Mouse (Mus musculus): ENCODE results near the gene Spcs3.

The Spcs3 gene

DNA sequence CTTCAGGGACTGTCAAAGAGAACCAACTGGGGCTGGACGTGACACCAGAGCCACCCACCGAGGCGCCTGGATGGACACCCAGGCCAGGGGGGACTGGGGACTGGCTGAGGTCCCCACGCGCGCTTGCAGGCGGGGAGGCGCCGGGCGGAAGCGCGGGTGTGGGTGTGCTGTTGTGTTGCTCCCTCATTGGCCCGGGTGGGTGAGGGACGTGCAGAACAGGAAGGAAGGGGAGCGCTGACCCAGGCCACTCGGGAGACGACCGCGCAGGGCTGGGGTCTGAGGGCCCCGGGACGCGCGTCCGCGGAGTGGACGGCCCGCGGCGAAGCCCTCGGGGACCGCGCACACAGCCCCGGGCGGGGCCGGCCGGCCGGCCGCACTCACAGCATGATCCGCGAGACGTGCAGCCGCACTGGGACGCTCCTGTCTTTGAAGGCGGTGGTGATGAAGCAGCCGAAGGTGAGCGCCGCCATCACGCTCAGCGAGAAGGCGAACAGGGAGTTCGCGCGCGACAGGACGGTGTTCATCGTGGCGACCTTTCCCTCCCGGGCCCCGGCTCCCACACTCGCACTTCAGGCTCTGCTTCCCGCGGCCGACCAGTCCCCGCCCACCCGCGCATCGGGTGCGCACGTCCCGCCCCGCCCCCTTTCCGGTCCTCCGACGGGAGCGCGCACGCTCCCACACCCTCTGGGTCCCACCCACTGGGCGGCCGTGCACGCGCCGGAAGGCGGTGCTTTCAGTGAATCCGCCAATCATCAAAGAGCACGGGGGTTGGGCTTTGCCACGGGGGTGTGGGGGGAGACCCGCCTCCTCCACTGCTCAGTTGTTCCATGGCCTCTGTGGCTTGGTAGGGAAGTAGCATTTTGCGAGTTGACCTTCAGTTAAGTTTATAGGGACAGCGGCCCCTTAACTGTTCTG, at the start of gene Spcs3, which contains the start of gene Asb5:
Spcs3 (minus strand) TSS at position 617 of the 915 bp plus-strand sequence.
Asb5 (plus strand) TSS at position 199 of the 915 bp plus-strand sequence.
- no peak for TF ChIP-seq GATA4 (IDR thresholded peaks at IDR 0.05; ENCODE audit: insufficient replicate concordance, low read length)

DNA sequence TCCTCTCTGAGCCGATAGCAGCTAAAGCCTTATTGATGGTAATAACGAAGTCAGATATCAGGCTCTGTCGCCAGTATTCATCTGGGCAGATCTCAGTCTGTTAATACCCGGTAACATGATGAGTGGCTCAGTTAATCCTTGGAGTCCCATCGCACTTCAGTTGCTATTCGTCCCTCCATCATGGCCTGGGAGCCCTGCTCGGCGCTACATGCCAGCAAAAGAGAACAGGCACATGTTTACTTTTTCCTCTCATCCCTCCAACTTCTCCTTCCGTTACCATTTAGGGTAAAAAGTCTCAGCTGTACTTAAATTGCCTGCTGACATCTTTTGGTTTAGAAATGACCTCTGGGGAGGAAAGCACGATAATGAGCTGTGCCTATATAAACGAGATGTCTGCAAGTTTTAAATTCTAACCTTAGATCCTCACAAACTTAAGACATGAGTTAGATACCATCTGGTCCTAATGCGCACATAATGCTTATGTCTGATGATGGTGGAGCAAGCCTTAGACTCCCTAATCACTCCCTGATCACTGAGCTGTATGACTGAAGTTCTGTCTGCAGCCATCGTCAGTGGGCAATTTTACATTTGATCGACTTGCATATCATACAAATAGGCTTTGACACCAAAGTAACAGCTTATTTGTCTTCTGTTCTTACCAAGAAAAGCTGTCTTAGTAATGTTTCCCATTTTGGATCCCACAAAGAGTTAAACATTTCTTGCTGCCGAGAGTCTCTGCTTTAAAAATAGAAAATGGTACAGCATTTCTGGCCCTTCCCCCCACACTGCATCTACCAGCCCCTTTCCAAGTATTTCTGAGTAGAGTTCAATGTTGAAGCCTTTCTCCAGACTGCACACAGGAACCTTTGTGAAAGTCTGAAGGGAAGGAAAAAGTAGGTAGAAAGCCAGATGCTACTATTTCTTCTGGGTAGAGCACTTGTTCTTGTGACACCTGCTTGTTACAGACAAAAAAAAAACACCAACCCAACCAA, 41.1 kb upstream of the Spcs3 start:
- TF ChIP-seq GATA4 (IDR thresholded peaks at IDR 0.05; ENCODE audit: insufficient replicate concordance, low read length), result no peak

DNA sequence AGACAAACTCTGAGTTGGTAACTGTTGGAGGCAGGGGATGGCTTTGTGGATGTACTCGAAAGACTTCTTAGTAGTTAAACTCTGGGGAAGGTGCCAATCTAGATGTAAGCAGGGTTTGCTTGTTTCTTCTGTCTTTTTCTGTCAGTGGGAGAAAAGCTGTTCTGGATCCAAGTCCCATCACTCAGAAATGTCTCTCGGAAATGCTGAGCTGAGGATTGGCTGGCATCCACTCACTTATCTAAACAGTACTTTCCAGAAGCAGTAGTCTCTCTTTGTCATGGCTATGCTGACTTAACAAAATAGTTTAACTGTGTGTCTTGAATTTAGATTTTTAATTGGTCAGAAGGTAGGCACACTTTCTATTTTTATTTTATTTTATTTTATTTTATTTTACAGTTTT, 37.4 kb upstream of the Spcs3 start:
- no peak for TF ChIP-seq GATA4 (IDR thresholded peaks at IDR 0.05; ENCODE audit: insufficient replicate concordance, low read length)

DNA sequence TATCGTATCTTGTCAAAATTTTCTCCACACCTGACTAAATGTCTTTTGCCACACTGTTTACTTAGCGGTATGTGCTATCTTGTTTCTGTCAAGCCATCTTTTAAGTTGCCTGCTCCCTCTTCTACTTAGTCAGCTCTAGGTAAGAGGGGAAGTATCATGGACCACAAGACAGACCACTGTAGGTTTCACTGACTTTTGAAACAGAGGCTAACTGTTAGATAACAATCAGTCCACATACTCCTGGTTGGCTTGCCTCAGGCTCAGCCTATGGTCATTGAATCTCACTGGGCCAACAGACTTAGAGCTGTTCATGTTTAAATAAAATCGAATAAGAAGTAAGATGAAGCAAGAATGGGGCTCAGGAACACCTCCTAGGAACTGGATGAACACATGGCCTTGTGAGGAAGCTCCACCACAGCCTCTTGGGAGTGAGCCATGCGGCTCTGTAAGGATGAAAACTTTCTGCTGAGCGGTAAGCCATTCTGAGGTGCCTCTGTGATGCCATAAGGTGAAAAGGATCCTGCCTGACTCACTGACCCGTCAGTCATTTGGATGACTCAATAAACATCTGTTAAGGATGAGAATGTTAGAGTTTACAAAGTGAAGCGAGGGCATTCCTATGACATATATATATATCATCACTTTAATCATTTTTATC, 35.9 kb upstream of the Spcs3 start:
- TF ChIP-seq GATA4 (IDR thresholded peaks at IDR 0.05; ENCODE audit: insufficient replicate concordance, low read length), result no peak

DNA sequence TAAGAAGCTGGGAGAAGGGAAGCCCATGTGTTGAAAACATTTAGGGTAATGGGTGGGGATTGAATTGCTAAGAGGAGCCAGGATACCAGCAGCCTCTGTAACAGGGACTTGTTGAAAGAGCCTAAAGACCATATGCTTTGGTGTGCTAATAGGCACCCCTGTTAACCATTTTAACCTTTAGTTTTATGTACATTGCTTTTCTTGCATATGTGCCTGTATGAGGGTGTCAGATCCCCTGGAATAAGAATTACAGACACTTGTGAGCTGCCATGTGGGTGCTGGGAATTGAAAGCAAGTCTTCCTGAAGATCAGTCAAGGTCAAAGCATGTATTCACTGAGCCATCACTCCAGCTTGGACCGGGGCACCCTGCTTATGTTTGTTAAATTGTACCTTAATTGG, 35.4 kb upstream of the Spcs3 start:
- no peak for TF ChIP-seq GATA4 (IDR thresholded peaks at IDR 0.05; ENCODE audit: insufficient replicate concordance, low read length)

DNA sequence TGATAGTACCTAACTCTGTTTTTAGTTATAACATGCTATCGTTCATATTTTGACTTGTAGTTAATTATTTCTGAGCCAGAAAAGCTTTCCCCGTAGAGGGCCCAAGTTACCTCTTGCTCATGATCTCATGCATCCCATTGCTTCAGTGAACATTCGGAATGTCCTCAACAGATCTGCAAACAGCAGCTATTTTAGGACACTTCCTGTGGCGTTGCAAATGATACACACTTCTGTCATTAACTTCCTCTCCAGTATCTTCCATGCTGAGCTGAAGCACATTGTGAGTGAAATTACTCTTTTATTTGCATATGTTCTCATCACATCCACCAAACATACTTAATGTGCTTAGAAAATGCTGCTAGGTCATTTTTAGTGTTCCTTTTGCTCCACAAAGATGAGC, 32.3 kb upstream of the Spcs3 start:
- TF ChIP-seq GATA4 (IDR thresholded peaks at IDR 0.05; ENCODE audit: insufficient replicate concordance, low read length), result no peak

DNA sequence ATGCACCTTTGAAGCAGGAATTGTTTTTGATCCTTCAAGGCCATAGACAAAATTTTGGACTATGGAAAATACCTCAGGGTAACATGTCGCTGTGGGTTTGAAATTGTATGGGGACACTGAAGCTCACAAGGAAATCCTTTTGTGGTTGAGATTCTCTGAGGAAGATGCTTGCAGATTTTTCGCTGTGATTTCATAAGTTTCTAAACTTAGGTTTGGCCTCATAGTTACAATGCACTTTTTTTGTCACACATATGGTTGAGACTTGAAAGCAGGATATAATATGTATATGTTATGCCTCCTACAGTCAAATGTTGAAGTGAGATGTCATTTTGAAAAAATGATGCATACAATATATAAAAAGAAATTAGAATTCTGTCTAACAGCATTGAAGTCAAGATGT, 25.1 kb upstream of the Spcs3 start:
- no peak for TF ChIP-seq GATA4 (IDR thresholded peaks at IDR 0.05; ENCODE audit: insufficient replicate concordance, low read length)

DNA sequence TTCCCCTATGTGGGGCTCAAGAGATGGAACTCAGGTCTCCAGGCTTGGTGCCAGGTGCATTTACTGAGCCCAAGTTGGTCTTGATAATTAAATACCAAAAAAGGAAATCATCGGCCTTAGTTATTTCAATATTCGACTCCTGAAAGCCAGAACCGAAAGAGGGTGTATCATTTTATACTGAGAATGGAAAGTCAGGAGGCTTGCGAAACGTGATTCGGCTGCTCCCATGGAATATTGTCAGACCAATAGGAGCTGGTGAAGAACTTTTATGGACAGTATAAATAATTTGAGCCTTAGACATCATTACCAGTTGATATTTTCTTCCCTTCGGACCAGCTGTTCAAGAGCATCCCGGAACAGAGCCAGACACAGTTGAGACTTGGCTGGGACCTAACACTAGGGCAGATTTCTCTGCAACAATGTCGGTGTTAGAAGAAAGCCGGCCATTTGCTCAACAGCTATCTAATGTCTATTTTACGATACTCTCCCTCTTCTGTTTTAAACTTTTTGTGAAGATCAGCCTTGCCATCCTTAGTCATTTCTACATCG, 20.3 kb upstream of the Spcs3 start:
- TF ChIP-seq GATA4 (IDR thresholded peaks at IDR 0.05; ENCODE audit: insufficient replicate concordance, low read length), result no peak

DNA sequence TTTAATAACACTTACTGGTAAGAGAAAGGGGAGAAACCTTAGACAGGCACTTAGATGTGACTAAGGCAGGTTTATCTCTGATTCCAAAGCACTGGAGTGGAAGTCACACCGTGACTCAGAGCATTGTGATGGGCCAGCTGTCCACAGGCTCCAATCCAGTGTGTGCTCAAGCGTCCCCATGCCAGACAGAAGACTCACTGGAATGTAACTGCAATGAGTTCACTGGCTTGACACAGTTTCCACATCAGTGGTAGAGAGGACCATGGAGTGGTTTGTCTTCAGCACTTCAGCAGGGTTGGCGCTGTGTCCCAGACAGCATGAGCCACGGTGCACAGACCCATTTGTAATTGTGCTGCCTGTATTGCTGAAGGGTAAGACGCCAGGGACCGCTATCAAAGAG, 18.6 kb upstream of the Spcs3 start:
- TF ChIP-seq GATA4 (IDR thresholded peaks at IDR 0.05; ENCODE audit: insufficient replicate concordance, low read length), result no peak

DNA sequence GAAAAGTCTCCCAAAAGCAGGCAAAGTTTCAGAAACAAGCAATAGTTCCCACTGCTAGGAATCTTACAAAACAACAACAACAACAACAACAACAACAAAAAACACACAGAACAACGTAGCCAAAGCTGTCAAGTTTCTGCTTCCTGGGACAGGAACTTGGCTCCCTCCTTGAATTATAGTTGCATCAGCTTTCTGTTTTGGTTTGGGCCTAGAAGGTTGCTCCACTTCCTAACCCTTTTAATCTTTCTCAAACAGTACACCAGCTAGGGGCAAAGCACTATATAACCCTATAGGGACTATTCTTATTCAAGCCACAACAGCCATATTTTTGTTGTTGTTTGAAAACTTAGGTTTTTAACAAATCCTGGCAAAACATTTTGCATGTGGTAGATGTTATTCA, 11.5 kb upstream of the Spcs3 start:
- no peak for TF ChIP-seq GATA4 (IDR thresholded peaks at IDR 0.05; ENCODE audit: insufficient replicate concordance, low read length)

DNA sequence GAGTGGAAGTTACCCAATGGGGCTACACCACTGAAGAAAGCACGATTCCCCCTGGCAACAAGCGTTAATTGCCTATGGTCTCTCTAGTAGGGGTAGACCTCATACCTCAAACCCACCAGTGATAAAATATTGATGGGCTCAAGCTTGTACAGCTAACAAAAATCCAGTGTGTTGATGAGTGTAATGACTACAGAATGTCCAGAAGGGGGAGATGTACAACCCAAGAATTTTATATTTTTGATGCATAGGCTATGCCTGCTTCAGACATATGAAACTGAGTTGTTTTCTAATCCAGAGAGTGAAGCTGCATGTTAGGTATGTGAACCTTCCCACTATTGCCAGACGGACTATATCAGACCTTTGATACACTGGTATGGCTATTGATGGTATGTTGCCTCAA, 7.5 kb upstream of the Spcs3 start:
- no peak for TF ChIP-seq GATA4 (IDR thresholded peaks at IDR 0.05; ENCODE audit: insufficient replicate concordance, low read length)

DNA sequence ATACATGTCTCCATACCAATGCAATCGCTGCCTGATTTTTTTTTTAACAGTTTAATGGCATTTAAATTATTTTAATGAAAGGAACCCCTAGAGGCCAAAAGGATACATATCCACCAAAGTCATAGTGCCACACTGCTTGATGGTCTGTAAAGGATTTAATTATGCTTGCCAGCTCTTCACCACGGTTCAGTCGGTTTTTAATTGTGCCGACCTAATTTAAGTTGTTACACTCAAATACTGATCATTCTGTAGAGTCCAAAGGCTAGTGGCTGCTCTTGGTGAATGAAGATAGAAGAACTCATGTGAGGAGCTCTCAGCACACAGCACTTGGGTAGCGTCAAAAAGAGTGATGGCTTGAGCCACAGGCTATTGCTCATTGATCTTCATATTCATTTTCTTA, 5.4 kb upstream of the Spcs3 start:
- TF ChIP-seq GATA4 (IDR thresholded peaks at IDR 0.05; ENCODE audit: insufficient replicate concordance, low read length), result no peak

DNA sequence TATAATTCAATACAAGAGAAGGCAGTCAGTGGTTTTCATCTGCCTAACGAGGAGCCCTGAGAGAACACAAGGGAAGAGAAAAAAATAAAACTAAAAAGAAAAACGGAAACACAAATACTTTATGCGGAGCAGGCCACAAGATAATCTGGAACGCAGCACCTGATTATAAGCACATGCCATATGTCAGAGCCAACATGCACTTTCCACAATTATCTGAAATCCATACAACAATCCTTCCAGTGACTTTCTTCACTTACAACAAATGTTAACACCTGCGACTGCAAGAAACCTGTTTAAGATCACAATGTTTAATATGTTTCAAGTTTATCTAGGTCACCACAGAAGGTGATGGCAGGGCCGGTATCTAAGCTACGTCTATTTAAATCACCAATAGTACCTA, 1.2 kb downstream of the Spcs3 start:
- no peak for TF ChIP-seq GATA4 (IDR thresholded peaks at IDR 0.05; ENCODE audit: insufficient replicate concordance, low read length)

DNA sequence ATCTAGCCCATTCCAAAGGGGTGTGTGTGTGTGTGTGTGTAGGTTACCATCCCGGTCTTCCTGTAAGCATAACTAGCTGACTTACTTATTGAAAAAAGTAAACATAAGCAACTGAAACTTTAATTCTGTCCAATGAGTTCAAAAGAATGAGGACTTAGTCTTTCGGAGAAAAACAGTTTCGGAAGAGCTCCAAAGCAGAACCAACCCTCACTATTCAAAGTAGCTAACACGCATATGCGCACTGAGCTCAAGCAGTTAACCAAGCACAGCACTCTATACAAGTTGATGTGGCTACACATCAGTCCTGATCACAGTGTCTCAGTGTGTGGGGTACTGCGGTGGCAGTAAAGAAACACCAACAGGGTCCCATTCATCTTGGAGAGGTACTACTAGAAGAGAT, 3.1 kb downstream of the Spcs3 start:
- TF ChIP-seq GATA4 (IDR thresholded peaks at IDR 0.05; ENCODE audit: insufficient replicate concordance, low read length), result no peak

DNA sequence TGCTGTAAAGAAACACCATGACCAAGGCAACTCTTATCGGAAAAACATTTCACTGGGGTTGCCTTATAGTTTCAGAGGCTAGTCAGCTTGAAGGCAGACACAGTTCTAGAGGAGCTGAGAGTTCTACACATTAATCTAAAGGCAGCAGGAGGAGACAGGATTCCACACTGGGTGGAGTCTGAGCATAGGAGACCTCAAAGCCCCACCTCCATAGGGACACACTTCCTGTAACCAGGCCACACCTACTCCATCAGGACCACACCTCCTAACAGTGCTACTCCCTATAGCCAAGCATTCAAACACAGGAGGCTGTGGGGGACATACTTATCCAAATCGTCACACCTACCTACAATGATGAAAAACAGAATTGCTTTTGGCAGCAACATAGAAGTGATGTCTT, 4.2 kb downstream of the Spcs3 start:
- no peak for TF ChIP-seq GATA4 (IDR thresholded peaks at IDR 0.05; ENCODE audit: insufficient replicate concordance, low read length)
